Mouse (Mus musculus) neutrophil, adult 5-6 weeks (primary cell): Measurements from ENCODE around the gene Rtl9. TPM values are rescaled to one million over a fixed set of nuclear protein-coding genes. Genes with fewer than 3 reads are reported as not detected.

Experiments
- total RNA-seq: library from RNA; stranded (forward); fragments of 200-1000 nt; gene quantifications from 2 replicates; pipeline ENCODE4 v1.2.3, GENCODE M21; 2017

Gene Rtl9
- total RNA-seq, 1 experiment from 2014 or later: not detected

Other genes starting within 250 kb of the Rtl9 start
- gene Ammecr1, start 132.9 kb upstream of the Rtl9 start, total RNA-seq: 4.3 and 4.4 TPM in 2 replicates